Mouse (Mus musculus): ENCODE data around the gene Gadd45b.

The Gadd45b gene

GRCm38 (mm10) chr10:80929299-80930226, at the start of gene Gadd45b:
Gadd45b (plus strand) TSS chr10:80930073.
- peak; percentile 98 to 100 for DNase-seq

GRCm38 (mm10) chr10:80880131-80880641, 49.7 kb upstream of the Gadd45b start:
- DNase-seq: peak in 1 of 2 experiments; percentile 80

- DNase-seq: no peak
These were observed 49.0 kb upstream of the Gadd45b start for GRCm38 (mm10) chr10:80880901-80881300.

GRCm38 (mm10) chr10:80881301-80881700, 48.6 kb upstream of the Gadd45b start:
- DNase-seq: peak; percentile 77 to 85

- peak; percentile 83 to 91 for DNase-seq
These were observed 42.7 kb upstream of the Gadd45b start for GRCm38 (mm10) chr10:80887181-80887580.

- DNase-seq: no peak
These were observed 34.8 kb upstream of the Gadd45b start for GRCm38 (mm10) chr10:80895100-80895499.

- DNase-seq: no peak
These were observed 34.2 kb upstream of the Gadd45b start for GRCm38 (mm10) chr10:80895697-80896096.

- DNase-seq: no peak
These were observed 33.0 kb upstream of the Gadd45b start for GRCm38 (mm10) chr10:80896581-80897485.

GRCm38 (mm10) chr10:80897861-80898510, 31.9 kb upstream of the Gadd45b start:
- DNase-seq: no peak

GRCm38 (mm10) chr10:80899074-80899473, 30.8 kb upstream of the Gadd45b start:
- no peak for DNase-seq

GRCm38 (mm10) chr10:80899591-80900317, 30.1 kb upstream of the Gadd45b start:
- DNase-seq: no peak

- DNase-seq: peak; percentile 98 to 100
These were observed 29.3 kb upstream of the Gadd45b start, which contains the start of gene Timm13 for GRCm38 (mm10) chr10:80900318-80901247. Timm13 (minus strand) TSS chr10:80900969.

- peak in 1 of 2 experiments; percentile 47 for DNase-seq
These were observed 28.2 kb upstream of the Gadd45b start for GRCm38 (mm10) chr10:80901409-80902272.

GRCm38 (mm10) chr10:80902273-80902940, 27.5 kb upstream of the Gadd45b start:
- no peak for DNase-seq

GRCm38 (mm10) chr10:80903282-80903681, 26.6 kb upstream of the Gadd45b start:
- no peak for DNase-seq

- peak in 1 of 2 experiments; percentile 50 for DNase-seq
These were observed 25.7 kb upstream of the Gadd45b start for GRCm38 (mm10) chr10:80904004-80904693.

GRCm38 (mm10) chr10:80904709-80905108, 25.2 kb upstream of the Gadd45b start:
- no peak for DNase-seq
